Mouse (Mus musculus): ENCODE data around the gene Wdr5. TPM values are rescaled to one million over a fixed set of nuclear protein-coding genes. Genes with fewer than 3 reads are reported as not detected.

The Wdr5 gene
- polyA plus RNA-seq, 1 experiment = 25.4 TPM

DNA sequence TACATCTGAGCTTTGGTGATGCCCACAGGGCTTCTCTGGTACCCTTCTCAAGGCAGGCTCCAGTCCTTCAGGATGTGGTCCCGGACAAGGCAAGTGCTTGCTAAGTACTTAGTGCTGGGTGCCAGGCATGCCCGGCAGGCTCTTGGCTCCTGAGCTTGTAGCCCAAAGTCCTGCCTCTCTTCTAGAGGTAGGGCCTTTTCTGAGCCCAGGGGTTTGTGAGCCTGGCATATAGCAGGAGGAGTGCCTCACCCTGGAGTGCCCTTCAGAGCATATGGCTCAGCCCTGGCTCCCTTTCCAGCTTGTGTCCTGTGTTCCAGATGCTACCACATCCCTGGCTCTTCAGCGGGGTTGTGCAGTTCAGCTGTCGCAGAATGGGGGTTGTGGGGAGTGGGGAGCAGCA lies 49.7 kb downstream of the Wdr5 start:
- peaks cover 9% of the 10 kb centered on the region for H3K4me1 ChIP-seq (ENCODE audit: control insufficient read depth, insufficient read depth, low read length)
- H3K27ac ChIP-seq (ENCODE audit: insufficient read depth, low read depth, low read length) = no peak overlapping the region
- H3K4me3 ChIP-seq (ENCODE audit: insufficient read depth, low read length) = no peak overlapping the region
- TF ChIP-seq CTCF (IDR thresholded peaks at IDR 0.05; ENCODE audit: low read depth, low read length) = no peak
- TF ChIP-seq POLR2A (IDR thresholded peaks at IDR 0.05; ENCODE audit: borderline replicate concordance, low read depth, low read length) = no peak

DNA sequence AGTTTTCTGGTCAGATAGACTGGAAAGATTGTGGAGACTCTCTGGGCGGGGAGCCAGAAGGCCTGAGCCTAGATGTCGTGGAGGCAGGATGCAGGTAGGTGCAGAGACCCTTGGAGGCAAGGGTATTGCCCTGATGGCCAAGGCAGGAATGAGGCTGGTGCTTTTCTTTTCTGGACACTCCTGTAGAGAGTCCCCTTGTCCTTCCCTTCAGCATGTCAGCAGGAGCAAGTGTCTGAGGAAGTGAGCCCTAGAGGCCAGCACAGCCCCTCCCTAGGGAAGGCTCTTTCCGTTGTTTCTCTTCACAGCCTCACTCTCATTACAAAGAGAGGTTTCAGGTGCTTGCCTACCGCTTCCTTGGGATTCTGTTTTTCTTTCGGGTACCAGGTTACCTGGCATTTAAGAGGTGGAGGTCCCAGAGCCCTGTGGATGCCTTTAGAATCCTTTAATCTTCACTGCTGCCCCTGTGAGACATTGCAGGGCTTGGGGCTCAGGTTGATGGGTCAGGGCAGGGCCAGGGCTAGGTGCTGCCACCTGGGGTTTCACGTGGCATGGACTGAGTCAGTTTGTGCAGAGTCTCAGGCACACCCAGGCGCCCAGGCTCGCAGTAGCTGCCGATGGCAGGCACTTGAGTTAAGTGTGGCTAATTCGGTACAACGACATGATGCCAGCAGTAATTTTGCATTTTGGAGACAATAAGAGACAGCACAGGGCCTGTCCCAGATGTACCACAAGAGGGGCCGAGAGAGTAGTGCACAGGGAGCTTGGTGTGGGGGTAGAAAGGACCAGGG lies 50.6 kb downstream of the Wdr5 start:
- H3K4me3 ChIP-seq (ENCODE audit: insufficient read depth, low read length) = no peak overlapping the region
- H3K27ac ChIP-seq (ENCODE audit: insufficient read depth, low read depth, low read length) = no peak overlapping the region
- TF ChIP-seq CTCF (IDR thresholded peaks at IDR 0.05; ENCODE audit: low read depth, low read length) (no peak), POLR2A (IDR thresholded peaks at IDR 0.05; ENCODE audit: borderline replicate concordance, low read depth, low read length) (no peak)
- H3K4me1 ChIP-seq (ENCODE audit: control insufficient read depth, insufficient read depth, low read length) = peaks cover 9% of the 10 kb centered on the region

DNA sequence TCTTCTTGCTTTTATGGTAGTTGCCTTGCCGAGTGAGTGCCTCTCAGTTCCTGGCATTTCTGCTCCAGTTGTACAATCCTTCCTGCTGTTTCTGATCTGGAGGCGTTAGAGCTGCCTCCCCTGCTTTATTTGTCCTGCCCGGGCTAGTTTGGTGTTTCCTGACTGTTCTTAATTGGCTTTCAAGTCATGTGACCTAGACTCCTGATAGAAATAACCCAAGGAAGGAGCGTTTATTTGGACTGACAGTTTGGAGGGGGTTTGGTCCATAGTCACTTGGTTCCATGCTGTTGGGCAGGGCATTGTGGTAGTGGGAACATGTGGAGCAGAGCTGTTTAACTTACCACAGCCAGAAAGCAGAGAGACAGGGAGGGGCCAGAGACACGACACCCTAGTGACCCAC lies 55.9 kb downstream of the Wdr5 start:
- H3K4me1 ChIP-seq (ENCODE audit: control insufficient read depth, insufficient read depth, low read length) = no peaks in the 10 kb centered on the region
- TF ChIP-seq CTCF (IDR thresholded peaks at IDR 0.05; ENCODE audit: low read depth, low read length) (no peak), POLR2A (IDR thresholded peaks at IDR 0.05; ENCODE audit: borderline replicate concordance, low read depth, low read length) (no peak)
- no peak overlapping the region for H3K27ac ChIP-seq (ENCODE audit: insufficient read depth, low read depth, low read length)
- no peak overlapping the region for H3K4me3 ChIP-seq (ENCODE audit: insufficient read depth, low read length)

DNA sequence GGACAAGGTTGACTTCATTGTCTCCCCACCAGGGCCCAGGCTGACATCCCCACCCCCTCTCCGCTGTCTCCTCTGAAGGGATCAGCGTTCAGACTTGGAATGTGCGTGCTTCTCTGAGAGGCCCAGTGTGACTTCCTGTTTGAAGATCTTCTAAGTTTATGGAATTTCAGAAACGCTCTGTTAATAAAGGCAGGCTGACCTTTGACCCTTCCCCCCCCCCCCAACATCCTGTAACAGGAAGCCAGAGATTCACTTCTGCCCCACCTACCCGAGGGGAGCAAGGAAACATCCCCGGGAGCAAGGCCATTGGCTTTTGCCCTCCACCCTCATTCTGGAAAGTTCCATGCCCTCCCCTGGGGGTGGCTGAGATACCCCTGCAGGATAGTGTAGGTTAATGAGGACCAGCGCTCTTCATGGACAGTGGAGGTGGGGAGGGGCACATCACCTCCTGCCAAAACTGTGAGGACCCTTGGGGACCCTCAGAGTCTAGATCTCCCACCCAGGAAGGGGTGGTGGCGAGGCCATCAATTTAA lies 57.4 kb downstream of the Wdr5 start:
- no peak overlapping the region for H3K4me3 ChIP-seq (ENCODE audit: insufficient read depth, low read length)
- H3K4me1 ChIP-seq (ENCODE audit: control insufficient read depth, insufficient read depth, low read length) = no peaks in the 10 kb centered on the region
- no peak for TF ChIP-seq POLR2A (IDR thresholded peaks at IDR 0.05; ENCODE audit: borderline replicate concordance, low read depth, low read length)
- no peak for TF ChIP-seq CTCF (IDR thresholded peaks at IDR 0.05; ENCODE audit: low read depth, low read length)
- no peak overlapping the region for H3K27ac ChIP-seq (ENCODE audit: insufficient read depth, low read depth, low read length)

DNA sequence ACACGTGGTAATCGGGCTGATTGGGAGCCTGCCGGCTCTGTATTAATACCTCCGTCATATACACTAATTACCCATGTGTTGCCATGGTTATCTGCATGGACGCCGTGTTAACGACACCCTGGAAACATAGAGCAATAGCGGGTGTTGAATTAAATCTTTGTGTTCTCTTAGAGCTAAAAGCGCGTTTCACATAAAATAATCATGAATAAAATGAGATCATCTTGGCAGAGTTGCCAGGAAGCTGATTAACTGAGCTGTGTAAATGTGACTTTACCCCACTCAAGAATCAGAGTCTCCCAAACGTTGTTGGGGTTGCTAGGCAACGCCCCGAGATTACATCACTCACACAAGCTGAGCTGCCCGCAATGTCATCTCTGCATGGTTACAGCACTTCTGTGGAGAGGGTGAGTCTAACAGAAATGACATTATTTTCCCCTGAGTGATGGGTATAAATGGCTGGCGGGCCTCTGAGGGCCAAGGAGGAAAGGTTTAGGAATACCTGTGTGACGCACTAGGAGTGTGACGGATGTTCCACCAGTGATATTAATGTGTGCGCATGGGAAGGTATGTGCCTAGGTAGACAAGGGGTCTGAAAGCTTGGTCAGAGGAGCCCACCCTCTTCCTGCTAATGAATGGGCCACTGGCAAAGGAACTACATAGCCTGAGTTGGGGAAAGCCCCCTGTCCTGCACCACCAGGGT lies 58.1 kb downstream of the Wdr5 start:
- H3K4me3 ChIP-seq (ENCODE audit: insufficient read depth, low read length) = no peak overlapping the region
- no peak for TF ChIP-seq CTCF (IDR thresholded peaks at IDR 0.05; ENCODE audit: low read depth, low read length)
- TF ChIP-seq POLR2A (IDR thresholded peaks at IDR 0.05; ENCODE audit: borderline replicate concordance, low read depth, low read length) = no peak
- no peak overlapping the region for H3K27ac ChIP-seq (ENCODE audit: insufficient read depth, low read depth, low read length)
- no peaks in the 10 kb centered on the region for H3K4me1 ChIP-seq (ENCODE audit: control insufficient read depth, insufficient read depth, low read length)

DNA sequence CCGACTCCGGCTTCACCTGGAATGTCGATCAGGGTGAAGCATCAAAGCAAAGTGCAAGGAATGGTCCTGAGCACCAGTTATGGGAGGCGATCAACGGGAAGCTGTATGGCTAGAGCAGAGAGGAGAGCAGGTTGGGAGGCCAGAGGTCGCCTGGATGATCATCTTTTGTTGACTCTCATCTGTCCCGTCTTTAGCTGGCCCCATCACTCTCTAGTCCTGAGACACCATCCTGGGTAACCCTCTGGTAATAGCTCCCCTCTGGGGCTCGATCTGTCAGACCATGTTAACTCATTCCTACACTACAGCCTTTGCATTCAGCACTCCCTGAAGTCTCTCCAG lies 58.6 kb downstream of the Wdr5 start:
- no peak overlapping the region for H3K4me3 ChIP-seq (ENCODE audit: insufficient read depth, low read length)
- no peak for TF ChIP-seq CTCF (IDR thresholded peaks at IDR 0.05; ENCODE audit: low read depth, low read length)
- no peak for TF ChIP-seq POLR2A (IDR thresholded peaks at IDR 0.05; ENCODE audit: borderline replicate concordance, low read depth, low read length)
- H3K4me1 ChIP-seq (ENCODE audit: control insufficient read depth, insufficient read depth, low read length) = no peaks in the 10 kb centered on the region
- no peak overlapping the region for H3K27ac ChIP-seq (ENCODE audit: insufficient read depth, low read depth, low read length)

DNA sequence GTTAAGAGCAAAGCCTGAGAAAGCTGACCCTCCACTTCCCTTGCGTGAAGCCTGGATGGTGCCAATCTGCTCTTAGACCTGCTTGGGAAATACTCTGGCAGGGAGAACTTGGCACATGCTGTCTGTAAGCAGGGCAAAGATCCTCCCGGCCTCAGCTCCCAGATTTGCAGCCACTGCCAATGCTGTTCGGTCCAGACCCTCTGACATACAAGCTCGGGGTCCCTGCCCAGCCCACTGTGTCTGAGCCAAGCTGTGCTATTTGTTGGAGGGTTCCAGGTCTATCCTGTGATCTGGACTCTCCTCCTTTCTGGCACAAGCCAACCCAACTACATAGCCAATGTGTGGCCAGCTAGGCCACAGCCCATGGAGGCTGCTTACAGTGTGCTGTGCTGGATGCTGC lies 61.5 kb downstream of the Wdr5 start:
- no peak overlapping the region for H3K4me3 ChIP-seq (ENCODE audit: insufficient read depth, low read length)
- TF ChIP-seq POLR2A (IDR thresholded peaks at IDR 0.05; ENCODE audit: borderline replicate concordance, low read depth, low read length) (no peak), CTCF (IDR thresholded peaks at IDR 0.05; ENCODE audit: low read depth, low read length) (no peak)
- H3K27ac ChIP-seq (ENCODE audit: insufficient read depth, low read depth, low read length) = no peak overlapping the region
- no peaks in the 10 kb centered on the region for H3K4me1 ChIP-seq (ENCODE audit: control insufficient read depth, insufficient read depth, low read length)

DNA sequence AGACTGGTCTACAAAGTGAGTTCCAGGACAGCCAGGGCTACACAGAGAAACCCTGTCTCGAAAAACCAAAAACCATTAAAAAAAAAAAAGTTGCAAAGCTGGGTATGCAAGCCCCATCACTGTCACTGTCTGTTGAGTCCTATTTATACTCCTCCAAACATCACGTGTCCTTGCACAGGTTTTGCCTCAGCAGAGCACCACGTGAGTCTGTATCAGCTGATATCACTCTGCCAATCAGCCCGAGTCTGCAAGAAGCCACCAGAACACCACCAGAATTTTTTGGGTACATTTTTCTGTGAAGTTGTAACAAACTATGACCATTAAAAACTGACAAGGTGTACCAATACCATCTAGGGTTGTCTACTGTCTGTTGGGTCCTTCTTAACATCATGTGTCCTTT lies 63.6 kb downstream of the Wdr5 start:
- Histone ChIP-seq H3K4me1 (ENCODE audit: control insufficient read depth, insufficient read depth, low read length) (no peaks in the 10 kb centered on the region), H3K4me3 (ENCODE audit: insufficient read depth, low read length) (no peak overlapping the region), H3K27ac (ENCODE audit: insufficient read depth, low read depth, low read length) (no peak overlapping the region)
- TF ChIP-seq POLR2A (IDR thresholded peaks at IDR 0.05; ENCODE audit: borderline replicate concordance, low read depth, low read length) (no peak), CTCF (IDR thresholded peaks at IDR 0.05; ENCODE audit: low read depth, low read length) (no peak)

DNA sequence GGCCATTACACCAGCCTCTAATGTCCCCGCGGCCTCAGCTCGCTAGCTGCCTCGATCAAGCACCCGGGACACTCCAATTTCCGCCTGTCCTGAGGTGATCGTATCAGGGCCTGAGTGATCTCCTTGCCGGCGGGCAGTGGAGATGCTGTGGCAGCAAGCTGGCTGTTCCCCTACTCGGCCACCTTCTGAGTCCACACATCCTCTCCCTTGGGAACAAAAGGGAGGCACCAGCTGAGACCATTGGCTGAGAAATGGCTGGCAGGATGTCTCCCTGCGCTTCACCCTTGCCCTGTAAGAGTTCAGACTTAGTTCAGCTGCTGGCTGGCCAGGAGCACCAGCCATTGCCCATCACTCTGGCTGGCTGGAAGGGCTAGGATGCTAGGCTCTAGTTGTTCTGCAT lies 67.2 kb downstream of the Wdr5 start:
- no peak overlapping the region for H3K27ac ChIP-seq (ENCODE audit: insufficient read depth, low read depth, low read length)
- no peaks in the 10 kb centered on the region for H3K4me1 ChIP-seq (ENCODE audit: control insufficient read depth, insufficient read depth, low read length)
- H3K4me3 ChIP-seq (ENCODE audit: insufficient read depth, low read length) = no peak overlapping the region
- no peak for TF ChIP-seq POLR2A (IDR thresholded peaks at IDR 0.05; ENCODE audit: borderline replicate concordance, low read depth, low read length)
- no peak for TF ChIP-seq CTCF (IDR thresholded peaks at IDR 0.05; ENCODE audit: low read depth, low read length)

DNA sequence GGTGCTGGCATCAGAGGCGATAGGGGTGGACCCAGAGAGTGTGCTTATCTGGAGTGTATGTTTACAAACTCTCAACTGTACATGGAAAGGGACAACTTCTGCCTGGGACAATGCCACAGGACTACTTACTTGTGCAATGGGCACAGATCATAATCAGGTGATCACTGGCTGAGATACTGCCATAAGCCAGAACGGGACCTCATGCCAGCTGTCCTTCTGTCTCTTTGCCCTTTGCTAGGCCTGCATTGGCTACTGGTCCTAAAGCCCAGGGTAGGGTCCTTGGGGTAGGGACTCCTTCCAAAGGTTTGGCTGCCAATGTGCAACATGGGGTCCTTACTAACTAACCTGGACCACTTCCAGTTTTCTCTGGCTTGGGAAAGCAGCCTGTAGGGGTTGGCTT lies 68.1 kb downstream of the Wdr5 start:
- no peak for TF ChIP-seq POLR2A (IDR thresholded peaks at IDR 0.05; ENCODE audit: borderline replicate concordance, low read depth, low read length)
- no peak for TF ChIP-seq CTCF (IDR thresholded peaks at IDR 0.05; ENCODE audit: low read depth, low read length)
- Histone ChIP-seq H3K27ac (ENCODE audit: insufficient read depth, low read depth, low read length) (no peak overlapping the region), H3K4me1 (ENCODE audit: control insufficient read depth, insufficient read depth, low read length) (no peaks in the 10 kb centered on the region), H3K4me3 (ENCODE audit: insufficient read depth, low read length) (no peak overlapping the region)

Data from bone marrow macrophage, adult 2 months (primary cell).